Mouse (Mus musculus) CH12F3 (cell line): ENCODE data around the gene Sync.

Experiments used
- in situ Hi-C: fragments of 300-500 bp; cut with MboI; formaldehyde crosslinking; loops from 2 replicates; pipeline ENCODE4 v1.14.3; 2020; ENCODE audit warnings: low sequenced_read_pairs

Sync gene

DNA sequence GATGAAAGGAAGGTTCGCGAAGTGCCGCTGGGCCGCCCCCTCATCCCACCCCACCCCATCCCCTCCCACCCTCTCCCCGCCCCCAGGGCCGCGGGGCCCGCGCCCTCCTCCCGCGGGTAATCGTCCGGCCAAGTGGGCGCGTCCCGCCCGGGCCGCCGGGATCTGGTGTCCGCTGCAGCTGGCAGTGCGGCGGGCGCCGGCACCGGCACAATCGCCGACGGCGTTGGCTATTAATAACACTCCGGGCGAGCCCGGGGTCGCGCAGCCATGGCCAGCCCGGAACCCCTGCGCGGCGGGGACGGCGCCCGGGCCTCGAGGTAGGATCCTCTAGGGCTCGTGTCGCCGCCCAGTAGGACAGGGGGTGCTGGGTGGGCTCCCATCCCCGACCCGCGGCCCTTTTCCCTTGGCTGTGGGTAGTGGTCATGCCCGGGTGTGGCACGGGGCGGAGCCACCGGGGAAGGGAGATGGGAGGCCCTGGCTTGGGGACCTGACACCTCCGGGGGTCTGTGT lies at the start of gene Sync:
Sync (plus strand) TSS at position 146 of the 510 bp plus-strand sequence.
- in situ Hi-C loops: no loop called here

DNA sequence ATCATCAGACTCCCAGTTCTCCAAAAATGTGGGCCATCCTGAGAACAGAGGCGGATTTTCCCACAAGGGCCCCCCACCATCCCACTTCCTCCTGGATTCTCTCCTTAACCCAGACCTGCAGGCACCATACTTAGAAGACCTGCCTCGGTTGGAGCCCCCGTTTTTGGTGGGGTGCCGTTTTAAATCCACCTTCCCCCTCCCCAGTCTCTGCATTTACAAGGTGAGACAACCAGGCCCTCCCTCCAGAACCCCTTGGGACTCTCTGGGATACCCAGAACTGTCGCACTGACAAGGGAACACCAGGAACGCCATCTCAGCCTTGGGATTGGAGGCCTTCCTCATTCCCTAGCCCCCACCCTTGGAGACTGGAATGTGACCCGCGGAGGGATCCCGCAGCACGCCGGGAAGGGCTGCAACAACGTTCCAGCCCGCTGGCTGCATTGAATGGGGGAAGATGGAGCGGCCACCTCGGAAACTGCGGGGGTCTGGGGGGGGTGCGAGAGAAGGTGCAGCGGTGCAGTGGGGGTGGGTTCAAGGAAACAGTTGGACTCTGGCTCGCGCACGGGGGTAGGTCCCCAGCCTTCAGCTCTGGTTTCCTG lies 49.5 kb upstream of the Sync start:
- in situ Hi-C loops: no loop called here

DNA sequence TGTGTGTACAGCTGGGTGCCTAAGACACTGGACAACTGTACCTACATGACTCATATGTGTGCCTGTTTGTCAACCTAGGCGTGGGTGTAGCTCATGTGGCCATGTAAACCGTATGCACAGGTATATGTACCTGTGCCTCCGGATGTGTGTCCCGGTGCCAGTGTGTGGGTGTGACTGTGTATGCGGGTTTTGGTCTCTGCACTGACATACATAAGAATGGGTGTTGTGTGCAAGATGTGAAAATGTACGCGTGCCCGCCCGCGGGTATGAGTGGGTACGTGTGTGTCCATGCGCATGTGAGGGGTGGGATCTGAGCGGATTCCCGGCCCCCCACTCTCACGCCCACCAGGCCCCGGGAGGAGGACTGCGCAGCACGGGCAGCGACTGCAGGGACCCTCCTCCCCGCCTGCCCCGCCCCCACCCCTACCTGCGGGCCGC lies 48.8 kb upstream of the Sync start:
- in situ Hi-C loops: no loop called here

DNA sequence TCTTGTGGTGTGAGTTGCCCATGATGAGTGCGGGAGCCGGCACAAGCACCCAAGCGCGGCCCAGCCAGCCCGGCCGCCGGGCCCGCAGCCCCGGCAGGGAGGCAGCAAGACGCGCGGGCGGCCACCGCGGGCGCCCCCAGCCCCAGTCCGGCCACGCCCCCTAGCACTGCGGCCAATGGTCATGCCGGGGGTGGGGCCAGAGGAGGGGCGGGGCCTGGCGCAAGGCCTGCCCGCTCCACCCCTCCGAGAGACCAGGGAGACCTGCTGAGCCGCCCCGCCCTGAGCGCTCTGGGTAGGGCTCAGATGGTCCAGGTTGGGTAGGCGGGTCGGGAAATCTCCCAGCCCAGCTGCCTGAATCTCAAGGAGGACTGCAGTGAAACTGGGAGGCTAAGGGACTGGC lies 48.3 kb upstream of the Sync start:
- in situ Hi-C loops: no loop called here

DNA sequence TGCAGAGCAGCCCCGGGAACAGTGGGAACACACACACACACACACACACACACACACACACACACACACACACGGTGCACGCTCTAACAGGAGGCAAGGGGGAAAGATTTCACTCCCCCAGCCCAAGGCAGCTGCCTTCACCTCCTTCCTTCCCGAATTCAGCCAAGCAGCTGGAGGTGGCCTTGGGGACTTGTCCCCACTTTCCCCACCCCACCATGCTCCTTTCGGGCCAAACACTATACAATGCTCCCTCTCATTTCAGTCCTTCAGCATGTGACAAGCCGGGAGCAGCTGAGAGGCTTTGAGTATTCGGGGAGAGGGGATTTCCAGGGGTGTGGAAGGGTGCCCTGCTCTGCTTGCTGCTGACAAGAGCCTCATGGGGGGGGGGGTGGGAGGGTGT lies 45.5 kb upstream of the Sync start:
- in situ Hi-C loops: no loop called here

DNA sequence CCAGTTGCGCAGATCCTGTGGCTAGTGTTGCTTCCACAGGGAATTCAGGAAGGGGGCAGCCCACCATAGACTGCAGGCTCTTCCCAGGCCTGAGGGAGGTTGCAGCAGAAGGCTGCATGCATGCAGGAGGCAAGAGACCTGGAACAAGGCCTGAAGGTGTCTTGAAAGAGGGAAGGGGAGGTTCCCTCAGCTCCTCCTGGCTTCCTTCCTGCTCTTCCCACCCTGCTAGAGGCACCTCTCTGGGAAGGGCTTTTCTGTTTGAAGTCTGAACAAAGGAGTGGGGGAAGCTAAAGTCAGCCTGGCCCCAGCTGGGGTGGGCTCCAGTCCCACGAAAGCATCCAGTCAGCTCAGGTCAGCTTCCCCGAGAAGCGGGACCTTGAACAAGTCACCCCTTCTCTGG lies 45.1 kb upstream of the Sync start:
- in situ Hi-C loops: no loop called here

DNA sequence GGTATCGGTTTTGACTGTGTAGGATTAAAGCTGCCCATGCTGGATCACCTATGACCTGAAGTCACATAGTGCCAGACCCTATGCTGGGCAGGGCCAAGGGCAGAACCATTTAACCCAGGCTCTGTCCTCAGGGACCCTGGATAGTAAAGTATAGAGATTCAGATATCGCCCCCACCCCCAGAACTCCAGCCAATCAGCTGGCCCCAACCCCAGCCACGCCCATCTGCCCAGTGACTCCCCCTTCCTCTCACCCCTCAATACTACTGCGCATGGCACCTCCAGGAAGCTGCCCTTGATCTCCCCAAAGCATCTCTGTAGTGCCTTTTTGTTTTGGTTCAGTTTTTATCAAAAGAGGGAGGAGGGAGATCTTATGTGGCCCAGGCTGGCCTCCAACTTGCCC lies 44.7 kb upstream of the Sync start:
- in situ Hi-C loops: no loop called here

DNA sequence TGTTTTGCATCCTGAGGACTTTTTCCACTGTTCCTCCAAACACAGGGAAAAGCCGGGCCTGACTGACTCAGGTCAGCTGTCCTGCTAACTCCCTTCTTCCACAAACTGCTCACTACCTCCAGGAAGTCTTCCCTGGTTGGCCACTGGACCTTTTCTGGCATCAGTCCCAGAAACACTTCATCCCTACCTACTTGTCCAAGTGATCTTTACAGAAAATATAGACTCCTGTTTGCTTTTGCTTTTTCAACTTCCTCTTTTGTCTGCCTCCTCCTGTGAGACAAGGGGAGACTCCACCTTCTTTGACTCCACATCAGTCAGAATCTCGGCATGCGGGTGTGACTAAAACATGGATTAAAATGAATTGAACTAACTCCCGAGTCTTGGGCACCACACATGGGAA lies 42.6 kb upstream of the Sync start:
- in situ Hi-C loops: no loop called here

DNA sequence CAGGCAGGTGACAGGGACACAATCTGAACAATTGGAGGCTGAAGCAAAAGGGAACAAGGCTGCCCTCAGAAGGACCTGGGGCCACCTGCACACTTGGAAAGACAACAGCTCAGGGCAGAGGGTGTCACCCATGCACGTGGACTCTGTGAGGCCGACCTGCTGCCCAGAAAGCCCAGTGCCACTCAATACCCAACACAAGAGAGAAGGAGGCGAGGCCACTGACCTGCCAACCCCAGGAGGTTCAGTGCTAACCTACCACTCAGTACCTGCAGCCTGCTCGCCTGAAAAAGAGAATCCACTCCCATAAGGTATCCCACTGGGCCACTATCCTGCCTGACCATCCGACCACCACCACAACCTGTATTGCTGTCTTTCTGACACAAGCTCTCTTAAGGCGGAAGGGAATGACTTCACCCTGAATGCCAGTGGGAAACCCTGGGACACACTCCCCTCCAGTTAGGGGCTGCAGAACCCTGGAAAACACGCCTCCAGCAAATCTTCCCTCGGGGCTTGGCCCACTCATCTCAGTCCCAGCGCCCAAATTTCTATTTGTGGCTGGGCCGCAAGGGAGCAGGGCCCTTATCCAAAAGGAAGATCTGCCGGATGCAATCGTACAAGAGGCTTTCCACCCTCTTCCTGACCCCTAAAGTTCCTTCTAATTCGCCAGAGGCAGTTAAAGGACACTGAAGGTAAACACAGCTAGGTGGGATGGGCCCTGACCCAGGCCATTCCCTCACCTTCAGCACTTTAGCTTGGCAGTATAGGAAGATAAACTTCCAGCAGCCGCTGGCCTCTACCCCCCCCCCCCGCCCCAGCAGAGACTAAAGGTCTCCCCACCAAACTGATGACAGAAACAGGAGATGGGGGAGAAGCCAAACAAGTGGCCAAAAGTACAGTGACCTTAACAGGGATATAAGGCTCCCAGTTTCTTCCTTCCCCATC lies 40.8 kb upstream of the Sync start:
- in situ Hi-C loops: no loop called here

DNA sequence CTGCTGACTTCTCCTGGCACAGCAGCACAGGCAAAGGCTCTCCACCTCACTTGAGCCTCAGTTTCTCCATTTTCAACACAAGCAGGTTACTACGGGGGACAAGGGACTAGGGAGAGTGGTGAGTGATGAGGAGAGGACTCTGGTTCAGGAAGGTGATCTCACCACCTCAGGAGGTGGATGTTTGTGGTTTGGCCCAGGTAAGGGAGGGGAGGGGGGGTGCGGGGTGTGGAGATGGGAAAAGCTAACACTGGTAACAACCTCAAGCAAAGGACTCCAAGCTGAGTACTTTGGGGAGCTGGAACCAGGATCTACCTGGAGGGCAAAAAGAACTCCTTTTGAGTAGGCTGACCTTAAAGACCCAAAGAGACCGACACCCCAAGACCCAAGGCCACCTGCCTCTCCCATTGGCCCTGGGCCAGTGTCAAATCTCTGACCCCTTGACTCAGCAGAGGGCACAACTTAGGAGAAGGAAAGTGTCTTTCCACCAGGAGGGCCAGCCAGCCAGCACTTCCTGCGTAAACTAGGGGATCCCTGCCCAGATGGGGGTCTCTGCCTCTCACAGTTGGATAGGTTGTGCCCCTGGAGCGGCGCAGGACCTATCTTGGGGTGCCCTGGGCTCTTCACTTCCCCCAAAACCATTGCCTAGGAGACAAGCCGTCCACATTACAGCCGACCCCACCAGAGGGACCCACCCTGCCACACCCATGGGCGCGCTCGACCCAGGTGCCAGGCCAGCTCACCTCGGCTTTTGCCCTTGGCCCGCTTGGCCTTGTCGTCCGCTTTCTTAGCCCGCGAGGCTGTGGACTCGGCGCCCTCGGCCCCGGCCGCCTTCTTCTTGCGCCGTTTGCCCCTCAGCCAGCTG lies 39.8 kb upstream of the Sync start:
- in situ Hi-C loops: no loop called here

DNA sequence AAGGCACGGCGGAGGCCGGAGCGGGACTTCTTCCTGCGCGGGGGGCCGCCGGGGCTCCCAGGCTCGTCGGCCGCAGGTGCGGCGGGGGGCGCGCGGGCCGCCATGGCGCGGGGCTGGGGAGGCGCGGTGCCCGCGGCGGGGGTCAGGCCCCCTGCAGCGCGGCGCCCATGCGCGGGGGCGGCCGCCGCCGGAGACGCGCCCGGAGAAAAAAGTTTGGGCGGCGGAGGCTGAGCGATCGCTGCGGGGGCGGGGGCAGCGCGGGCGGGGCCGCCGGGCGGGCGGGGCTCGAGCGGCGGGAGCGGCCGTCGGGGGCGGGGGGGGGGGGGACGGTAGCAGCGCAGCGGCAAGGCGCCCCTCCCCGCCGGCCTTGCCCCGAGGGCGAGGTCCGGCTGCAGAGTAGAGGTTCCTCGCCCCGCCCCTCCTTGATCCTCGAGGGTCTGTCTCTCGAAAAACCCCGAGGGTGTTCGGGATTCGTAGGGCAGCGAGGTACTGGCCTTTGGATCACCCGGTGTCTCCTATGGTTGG lies 39.1 kb upstream of the Sync start:
- in situ Hi-C loops: no loop called here

DNA sequence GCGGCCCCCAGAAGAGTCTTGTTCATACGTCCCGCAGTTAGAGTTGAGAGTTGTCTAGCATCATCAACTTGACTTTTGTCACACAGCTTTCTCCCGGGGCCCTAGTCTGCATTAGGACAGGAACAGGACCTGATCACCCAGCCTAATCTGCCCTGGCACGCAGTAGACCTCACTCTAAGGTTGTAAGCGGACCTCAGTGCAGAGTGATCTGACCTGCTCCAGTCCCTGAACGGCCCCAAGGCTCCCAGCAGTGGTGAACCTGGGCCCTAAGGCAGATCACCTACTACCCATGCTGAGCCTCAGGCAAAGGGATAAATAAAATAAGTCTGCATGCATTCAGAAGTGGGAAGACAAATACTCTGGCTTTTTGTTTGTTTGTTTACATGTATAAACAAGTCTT lies 38.1 kb upstream of the Sync start:
- in situ Hi-C loops: no loop called here

DNA sequence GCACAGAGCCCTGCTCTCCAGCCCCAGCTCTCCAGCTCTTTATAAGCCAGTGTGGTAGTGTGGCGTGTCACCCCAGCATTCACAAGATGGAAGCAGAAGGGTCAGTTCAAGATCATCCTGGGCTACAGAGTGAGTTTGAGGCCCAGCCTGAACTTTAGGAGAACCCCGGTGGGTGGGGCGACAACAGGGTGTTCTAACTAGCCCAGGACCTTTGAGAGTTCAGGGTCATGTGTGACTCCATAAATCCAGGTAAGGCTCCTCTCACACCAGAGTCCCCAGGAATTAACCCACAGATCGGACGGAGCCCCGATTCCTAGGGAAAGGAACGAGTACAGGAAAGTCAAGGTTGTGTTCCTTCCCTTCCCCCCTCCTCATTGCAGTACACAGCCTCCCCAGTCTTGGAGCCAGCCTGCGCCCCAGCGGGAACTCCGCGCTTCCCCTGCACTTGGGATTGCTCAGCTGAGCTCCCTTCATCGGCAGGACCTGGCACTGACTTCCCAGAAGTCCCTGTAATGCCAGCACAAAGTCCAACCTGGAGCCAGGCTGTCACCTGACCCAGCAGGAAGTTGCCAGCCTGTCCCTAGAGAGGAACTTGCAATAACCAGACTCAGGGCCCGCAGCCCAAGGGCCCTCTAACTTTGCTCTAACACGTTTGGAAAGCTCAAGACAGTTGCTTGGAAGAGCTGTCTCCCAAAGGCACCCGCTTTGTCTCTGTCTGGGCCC lies 36.5 kb upstream of the Sync start:
- in situ Hi-C loops: no loop called here

DNA sequence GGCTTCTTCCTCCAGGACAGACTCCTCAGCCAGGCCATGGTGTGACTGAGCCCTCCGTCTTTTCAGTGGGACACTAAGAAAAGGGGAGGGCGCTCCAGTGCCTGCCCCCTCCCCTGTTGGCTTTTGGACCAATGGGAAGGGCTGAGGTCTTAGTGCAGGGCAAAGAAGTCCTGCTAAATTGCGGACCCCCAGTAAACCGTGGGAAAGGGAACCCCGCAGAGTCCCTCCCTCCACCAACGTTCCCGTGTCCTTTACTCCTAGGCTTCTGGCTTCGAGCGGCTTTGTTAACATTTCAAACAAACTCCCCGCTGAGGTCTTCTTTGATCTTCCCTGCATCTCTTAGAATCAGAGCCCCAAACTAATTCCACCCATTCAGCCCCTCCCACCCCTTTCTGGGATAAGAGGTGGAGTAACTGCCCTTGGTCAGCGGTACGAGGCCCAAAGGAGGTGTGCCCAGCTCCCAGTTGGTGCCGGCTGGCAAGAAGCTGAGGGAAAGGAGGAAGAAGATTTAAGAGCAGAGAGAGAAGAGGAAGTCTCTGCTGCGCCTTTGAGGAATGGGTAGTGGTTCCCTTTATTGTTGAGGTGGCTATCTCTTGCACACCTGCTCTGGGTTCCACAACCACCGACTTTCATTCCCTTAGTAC lies 35.8 kb upstream of the Sync start:
- in situ Hi-C loops: no loop called here

DNA sequence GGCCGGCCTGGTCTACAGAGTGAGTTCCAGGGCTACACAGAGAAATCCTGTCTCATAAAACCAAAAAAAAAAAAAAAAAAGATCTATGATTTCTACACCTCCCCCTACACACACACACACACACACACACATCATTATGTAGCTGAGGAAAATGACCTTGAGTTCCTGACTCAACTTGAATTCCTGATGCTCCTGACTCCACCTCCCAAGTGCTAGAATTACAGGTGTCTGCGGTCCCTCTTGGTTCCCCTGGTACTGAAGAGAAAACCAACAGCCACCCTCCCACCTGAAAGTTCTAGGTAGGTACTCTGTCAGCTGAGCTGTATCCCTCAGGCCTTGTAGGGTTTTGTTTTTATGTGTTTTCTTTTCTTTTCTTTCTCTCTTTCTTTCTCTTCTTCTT lies 34.9 kb upstream of the Sync start:
- in situ Hi-C loops: no loop called here

DNA sequence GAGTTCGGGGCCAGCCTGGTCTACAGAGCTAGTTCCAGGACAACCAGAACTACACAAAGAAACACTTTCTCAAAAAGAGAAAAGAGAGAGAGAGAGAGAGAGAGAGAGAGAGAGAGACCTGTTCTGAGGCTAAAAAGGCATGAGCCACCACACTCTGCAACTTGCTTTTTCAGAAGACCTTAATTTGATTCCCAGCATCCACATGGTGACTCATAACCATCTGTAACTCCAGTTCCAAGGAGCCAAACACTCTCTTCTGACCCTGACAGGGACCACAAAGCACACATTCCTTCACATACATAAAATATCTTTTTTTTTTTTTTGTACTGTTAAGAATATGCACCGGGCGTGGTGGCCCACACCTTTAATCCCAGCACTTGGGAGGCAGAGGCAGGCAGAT lies 32.8 kb upstream of the Sync start:
- in situ Hi-C loops: no loop called here

DNA sequence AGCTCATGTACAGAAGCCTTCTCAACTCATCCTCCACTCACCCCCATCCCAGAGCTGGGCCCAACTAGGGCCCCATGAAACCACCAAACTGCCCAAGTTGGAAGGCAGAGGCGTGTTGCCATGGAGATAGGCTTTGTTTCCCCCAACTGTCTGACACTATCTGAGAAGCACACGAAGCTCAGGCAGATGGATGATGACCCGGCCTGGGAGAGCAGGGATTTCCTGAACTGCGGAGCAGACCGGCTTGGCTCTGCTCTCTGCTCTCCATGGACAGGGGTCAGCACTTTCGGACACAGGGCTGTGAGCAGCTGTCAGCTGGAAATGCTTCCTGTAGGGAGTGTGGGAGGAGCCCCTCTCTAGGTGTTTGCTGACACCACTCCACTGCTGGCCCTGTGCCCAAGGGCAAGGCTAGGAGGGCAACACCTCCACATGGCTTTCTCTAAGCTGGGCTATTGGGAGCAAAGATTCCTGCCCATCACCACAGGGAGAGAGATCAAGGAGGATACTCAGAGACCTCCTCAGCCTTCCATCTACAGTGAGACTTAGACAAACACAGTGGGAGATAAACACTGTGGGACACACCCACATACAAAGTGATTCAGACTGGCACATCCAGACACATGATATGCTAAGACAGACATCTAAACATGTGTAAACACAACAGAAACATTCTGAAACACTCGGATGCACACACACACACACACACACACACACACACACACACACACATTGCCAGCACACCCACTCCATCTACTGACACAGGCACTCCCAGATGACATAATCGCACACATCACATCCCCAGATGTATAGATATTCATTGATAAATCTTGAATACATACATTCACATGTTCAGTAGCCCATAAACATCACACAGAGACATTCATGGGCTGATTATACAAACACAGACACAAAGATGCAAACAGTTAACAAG lies 30.7 kb upstream of the Sync start:
- in situ Hi-C loops: no loop called here

DNA sequence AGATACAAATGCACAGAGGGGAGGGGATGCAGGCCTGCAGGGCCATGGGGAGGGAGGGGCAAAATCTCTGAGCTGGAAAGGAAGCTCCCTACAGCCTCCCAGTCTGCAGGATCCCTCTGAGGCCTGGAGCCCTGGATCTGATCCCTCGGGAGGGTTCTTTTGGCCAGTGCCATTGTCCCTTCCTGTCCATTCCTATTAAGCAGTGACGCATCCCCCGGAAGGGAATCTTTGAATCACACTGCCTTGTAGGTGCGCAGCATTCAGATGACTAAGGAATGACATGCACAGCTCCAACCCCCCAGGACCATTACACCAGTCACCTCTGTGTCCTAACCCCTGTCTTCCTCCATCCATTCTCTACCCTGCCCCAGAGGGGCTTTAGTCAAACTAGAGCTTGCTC lies 28.3 kb upstream of the Sync start:
- in situ Hi-C loops: no loop called here

DNA sequence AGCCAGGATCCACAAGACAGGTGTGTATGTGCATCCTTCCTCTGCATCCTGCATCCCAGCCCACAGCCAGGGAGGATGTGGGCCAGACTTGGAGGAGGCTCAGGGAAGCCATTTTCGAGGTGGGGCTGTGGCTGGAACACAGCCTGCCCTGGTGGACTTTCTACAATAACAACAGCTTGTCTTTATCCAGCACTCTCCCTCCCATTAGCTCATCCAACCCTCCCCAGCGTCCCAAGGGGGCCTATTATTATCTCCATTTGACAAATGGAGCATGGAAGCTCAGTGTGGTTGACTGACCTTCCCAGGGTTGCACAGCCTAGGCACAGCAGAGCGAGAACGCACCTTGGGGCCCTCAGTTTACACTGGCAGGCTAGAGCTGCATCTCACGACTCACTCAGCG lies 26.7 kb upstream of the Sync start:
- in situ Hi-C loops: no loop called here
